Mouse (Mus musculus): ENCODE results near the gene Gxylt2. TPM values are rescaled to one million over a fixed set of nuclear protein-coding genes. Genes with fewer than 3 reads are reported as not detected.

The Gxylt2 gene
- 3.2 and 3.7 TPM in 2 replicates for polyA plus RNA-seq (2015; fragmentation: Nextera tagmentation; extraction: Ambion mirVana)

DNA sequence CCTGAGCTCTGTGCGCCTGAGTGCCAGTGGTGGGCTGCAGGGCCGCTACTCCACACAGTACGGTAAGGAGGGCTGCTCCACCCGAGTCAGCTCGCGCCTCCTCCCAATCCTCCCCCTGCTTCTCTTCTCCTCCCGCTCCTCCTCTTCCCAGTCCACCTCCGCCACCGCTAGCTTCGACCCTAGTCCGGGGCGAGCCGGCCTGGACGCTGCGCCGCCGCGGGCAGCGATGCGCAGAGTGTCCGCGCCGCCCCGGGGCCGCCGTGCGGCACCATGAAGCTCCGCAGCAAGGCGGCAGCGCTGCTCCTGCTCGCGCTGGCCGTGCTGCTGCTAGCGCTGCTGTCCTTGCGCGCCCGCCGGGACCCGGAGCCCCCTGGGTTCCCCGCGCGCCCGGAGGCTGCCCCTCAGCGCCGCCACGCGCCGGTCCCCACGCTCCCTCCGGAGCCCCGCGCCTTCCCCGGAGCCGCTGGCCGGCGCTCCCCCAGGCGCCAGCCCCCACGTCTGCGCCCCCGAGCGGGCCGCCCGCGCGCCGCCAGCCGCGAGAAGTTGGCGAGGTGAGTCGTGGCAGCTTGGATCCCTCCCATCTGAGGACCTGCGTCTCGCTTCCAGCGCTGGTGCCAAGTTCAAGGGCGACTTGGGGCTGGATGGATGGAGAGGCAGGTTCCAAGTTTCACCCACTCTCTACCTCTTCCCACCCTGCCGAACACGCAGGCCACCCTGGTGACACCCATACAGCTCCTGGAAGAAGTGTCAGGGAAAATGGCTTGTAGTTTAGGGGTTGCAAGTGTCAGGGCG is at the start of gene Gxylt2:
Gxylt2 (plus strand) TSS at position 161 of the 792 bp plus-strand sequence.

DNA sequence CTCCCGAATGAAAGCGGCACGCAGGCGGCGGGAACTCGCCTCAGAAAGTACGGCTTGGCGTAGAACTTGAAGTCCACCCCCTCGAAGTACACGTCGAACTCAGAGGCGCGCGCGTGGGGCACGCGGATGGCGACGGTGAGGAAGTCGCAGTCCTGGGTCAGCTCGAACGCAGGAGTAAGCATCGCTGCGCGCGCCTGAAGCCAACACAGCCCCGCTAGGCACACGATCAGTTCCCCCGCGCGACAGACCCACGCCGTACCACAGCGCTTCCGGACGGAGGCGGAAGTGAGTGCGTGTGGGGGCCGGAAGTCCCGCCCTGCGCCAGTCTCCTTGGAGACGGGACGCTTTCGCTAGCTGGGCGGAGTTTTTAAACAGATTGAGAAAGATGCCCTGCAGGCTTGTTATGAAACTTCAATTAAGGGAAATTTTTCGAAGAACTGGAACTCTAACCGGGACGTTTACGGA is 33.6 kb upstream of the Gxylt2 start, which contains the start of gene Shq1:
Shq1 (minus strand) TSS at position 278 of the 465 bp plus-strand sequence.

DNA sequence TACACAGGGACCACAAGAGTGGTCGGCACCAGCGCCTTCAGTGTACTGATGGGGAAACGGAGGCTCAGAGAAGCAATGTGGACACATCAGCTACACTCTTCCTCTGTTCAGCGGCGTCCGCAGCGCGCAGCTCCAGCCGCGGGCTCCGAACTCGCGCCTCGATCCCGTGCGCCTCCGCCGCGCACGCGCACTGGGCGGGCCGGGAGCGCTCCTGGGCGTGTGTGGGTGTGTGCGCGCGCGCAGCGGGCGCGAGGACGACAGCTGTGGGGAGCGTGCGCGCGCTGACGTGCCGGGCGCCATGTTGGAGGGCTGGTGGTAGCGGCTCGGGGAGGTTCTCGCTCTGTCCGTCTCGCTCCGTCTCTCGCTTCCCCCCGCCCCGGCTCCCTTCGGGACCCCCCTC is 128.8 kb downstream of the Gxylt2 start, which contains the start of gene Ppp4r2:
Ppp4r2 (plus strand) TSS at position 268 of the 400 bp plus-strand sequence.

Other genes with a start within 250 kb of the Gxylt2 start
- gene Shq1, start 33.6 kb upstream of the Gxylt2 start, polyA plus RNA-seq (2015; fragmentation: Nextera tagmentation; extraction: Ambion mirVana) = 7.1 and 7.6 TPM in 2 replicates
- 9.8 and 12.3 TPM in 2 replicates for gene Ppp4r2, start 128.9 kb downstream of the Gxylt2 start, polyA plus RNA-seq (2015; fragmentation: Nextera tagmentation; extraction: Ambion mirVana)

Measured in urinary bladder, postnatal 0 days (tissue).